Mouse (Mus musculus) heart, adult 2 months (tissue): ENCODE measurements around the gene Polr3c.

Experiments
- EP300 ChIP-seq: fragments of 200-500 bp; IDR thresholded peaks from 2 replicates; pipeline ENCODE4 v1.6.1; 2011; ENCODE audit warnings: low read depth, low read length, control low read depth; ENCODE audit not compliant: insufficient read depth
- POLR2A ChIP-seq: fragments of 200-500 bp; IDR thresholded peaks from 2 replicates; pipeline ENCODE4 v1.6.1; 2011; ENCODE audit warnings: mild to moderate bottlenecking, low read depth, low read length, control low read depth; ENCODE audit not compliant: insufficient read depth

GRCm38 (mm10) chr3:96759695-96760094 is 32.3 kb upstream of the Polr3c start:
- TF ChIP-seq EP300 (no peak), POLR2A (no peak)
